Mouse (Mus musculus) A20 (cell line): ENCODE data around the gene Nol6.

ENCODE experiments used
- DNase-seq: peaks from one replicate; pipeline ENCODE4 v3.0.0-alpha.2; 2011; ENCODE audit warnings: low read depth, low spot score

Gene Nol6

GRCm38 (mm10) chr4:41118706-41119292 is 5.5 kb downstream of the Nol6 start:
- peak; percentile 68 for DNase-seq

DNA sequence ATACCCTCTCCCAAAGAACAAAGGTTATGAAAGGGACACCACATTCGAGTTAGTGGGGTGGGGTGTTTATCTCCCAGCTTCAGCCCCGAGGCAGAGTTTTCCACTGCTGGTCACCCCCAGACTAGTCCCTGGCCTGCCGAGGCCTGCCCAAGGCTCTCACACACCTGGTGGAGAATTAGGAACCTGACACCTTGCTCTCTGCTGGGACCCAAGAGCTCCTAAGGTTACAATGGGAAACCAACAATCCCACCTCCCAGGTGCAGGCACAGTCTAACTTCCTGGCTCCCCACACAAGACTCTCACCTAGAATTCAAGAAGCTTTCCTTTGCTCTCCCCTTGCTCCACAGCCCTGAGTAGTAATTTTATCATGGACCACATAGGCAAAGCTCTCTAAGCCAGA is 7.4 kb downstream of the Nol6 start:
- DNase-seq: no peak

DNA sequence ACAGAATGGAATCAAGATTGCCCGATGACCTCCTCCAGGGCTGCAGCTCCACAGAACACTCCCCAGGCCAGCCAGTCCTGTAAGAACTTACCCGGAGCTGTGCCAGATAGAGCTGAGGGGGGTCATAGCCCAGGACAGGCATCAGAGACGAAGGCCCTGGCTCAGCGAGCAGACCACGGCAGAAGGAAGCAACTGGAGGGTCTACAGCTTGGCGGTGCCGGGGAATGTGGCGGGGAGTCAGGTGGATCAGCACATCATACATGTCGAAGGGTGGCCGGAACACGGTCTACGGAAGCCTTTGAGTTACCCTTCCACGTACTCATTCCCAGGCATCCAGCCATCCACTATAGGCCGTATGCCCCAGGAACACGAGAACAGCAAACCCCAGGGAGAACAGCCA is 8.5 kb downstream of the Nol6 start:
- no peak for DNase-seq

GRCm38 (mm10) chr4:41115074-41115473 is 9.2 kb downstream of the Nol6 start:
- DNase-seq: no peak

- no peak for DNase-seq
These were observed 9.7 kb downstream of the Nol6 start for GRCm38 (mm10) chr4:41114358-41115070.

DNA sequence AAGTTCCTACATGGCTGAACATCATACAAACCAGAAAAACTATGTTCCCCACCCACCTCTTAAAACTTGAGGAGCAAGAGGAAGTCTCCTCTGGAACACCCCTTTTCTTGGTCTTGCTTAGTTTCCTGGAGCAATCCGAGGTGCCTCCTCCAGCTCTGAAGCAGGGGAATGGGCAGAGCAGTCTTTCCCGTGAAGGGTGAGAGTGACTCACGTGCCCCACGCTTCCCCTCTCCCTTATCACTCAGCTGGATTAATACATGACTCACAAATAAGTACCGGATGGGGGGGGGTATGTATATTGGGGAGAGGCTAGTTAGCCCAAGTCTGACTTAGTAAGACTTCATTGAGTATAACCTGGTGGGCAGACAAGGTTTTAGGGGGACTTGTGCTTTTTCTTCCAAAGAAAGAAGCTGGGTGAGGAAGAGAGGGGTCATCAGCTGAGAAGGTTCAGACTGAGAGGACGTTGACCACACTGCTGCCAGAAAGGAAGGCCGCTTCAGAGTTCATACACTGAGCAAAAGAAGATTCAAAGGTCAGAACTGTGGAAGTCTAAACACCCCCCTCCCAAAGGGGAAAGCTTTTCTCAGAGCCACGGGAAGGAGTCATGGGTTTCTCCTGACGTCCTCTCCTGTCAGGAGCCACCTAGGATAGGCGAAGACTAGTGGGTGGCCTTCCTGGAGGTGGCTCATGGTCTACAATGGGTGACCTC is 15.4 kb downstream of the Nol6 start:
- DNase-seq: no peak

DNA sequence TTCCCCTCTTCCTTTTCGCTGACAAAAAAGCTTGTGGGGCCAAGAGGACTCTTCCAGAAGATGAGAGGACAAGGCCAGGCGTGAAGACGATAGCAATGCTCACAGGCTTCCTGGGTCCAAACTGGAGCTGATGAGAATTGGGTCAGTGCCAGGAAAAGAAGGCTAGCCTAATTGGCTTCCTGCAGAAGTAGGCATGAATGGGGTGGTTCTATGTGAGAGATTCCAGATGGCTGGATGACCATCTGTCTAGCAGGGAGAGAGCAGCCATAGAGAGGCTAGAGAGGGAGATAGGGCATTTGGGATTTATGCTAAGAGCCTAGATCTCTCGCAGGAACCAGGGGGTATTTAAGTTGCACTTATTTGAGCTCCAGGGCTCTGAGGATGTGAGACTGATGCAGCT is 16.8 kb downstream of the Nol6 start:
- no peak for DNase-seq

GRCm38 (mm10) chr4:41102901-41103300 is 21.4 kb downstream of the Nol6 start:
- DNase-seq: no peak

- no peak for DNase-seq
These were observed 23.3 kb downstream of the Nol6 start for GRCm38 (mm10) chr4:41100986-41101385.

DNA sequence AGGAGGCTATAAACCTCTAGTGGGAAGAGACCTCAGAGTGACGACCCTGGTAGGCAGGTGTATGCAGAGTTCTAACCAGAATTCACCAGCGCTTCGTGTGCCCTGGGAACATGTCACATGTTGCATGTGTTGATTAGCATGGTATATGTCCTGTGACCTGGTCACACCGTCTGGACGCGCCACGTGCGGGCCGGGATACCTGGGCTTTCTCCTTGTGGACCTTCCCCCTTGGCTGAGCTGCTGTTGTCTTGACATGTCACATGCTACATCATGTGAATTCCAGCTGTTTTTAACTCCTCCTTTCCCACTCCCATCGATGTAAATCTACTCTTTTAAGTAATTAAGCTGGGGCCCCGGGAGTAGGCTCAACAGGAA is 25.7 kb downstream of the Nol6 start:
- DNase-seq: no peak

- DNase-seq: peak; percentile 61
These were observed 26.2 kb downstream of the Nol6 start, which contains the start of gene Aqp3 for GRCm38 (mm10) chr4:41097871-41098576. TSS of gene Aqp3 (minus strand) at chr4:41098183.

- DNase-seq: no peak
These were observed 26.9 kb downstream of the Nol6 start for GRCm38 (mm10) chr4:41097381-41097780.

DNA sequence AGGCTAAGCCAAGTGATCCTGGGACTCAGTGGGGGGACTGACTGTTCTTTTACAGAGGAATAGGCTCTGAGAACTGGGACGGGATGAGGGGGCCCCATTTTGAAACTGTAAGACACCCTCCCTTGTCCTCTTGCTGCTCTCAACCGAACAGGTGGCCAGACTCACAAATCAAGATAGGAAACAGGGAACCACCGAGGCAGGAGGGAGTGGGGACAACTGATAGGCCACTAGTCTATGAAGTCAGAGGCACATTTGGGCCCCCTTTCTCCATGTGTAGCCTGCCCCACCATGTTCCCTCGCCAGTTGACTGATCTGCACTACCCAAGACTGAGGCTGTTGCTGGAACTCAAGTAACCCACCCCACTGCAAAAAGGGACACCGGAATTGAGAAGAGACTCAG is 27.5 kb downstream of the Nol6 start:
- DNase-seq: no peak

GRCm38 (mm10) chr4:41096169-41096568 is 28.1 kb downstream of the Nol6 start:
- no peak for DNase-seq

GRCm38 (mm10) chr4:41094361-41094760 is 29.9 kb downstream of the Nol6 start:
- DNase-seq: no peak

GRCm38 (mm10) chr4:41092958-41093357 is 31.3 kb downstream of the Nol6 start:
- no peak for DNase-seq

GRCm38 (mm10) chr4:41091391-41091790 is 32.9 kb downstream of the Nol6 start:
- DNase-seq: no peak

GRCm38 (mm10) chr4:41089705-41090104 is 34.5 kb downstream of the Nol6 start:
- DNase-seq: no peak

GRCm38 (mm10) chr4:41089189-41089588 is 35.1 kb downstream of the Nol6 start:
- DNase-seq: no peak

DNA sequence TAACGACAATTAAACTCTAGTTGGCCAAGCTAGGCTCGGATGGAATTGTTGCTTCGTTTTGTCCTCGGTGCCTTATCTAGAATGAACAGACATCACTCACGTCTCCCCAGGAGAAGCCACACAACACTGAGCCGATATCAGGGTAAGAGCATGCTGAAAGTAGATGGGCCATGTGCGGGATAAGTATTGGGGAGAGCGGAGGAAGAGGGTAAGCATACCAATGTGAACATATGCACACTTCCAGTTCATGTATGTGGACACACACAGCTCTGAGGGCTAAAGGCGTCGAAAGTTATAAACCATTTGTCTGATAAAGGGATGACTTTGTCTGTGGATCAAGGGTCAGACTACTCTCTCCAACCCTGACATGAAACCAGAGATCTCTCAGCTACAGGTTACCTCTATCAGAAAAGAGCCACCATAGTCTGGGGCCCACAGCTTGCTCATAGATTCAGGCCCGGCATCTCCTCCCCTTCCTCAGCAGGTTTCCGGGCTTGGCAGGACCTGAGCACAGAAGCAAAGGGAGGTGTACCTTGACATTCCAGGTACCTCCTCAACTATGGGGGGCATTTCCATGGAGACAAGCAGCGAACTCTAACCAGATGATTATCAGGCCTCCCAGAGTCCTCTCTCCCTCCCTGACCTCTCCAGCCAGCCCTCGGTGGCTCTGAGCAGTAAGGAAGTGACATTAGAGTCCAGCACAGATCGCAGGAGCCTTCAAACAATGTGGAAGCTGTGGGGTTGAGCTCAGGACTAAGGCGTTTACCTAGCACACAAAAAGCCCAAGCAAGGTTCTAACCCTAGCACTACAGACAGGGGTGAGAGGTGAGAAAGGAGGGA is 36.6 kb downstream of the Nol6 start:
- no peak for DNase-seq

GRCm38 (mm10) chr4:41086947-41087346 is 37.3 kb downstream of the Nol6 start:
- no peak for DNase-seq
